Mouse (Mus musculus): ENCODE measurements at regions not wholly inside any gene's neighbourhood (a gene's known extent, or its start where the extent isn't known, plus 50 kb on each side); places are given as distances from the start of the nearest gene placed in this dataset.

GRCm38 (mm10) chr9:71358961-71359360 is 126.8 kb downstream of the Polr2m start:
- no peak for DNase-seq (ENCODE audit: low read depth, low spot score)

- DNase-seq (ENCODE audit: low read depth, low spot score): no peak
Measured at GRCm38 (mm10) chr9:71355721-71356120, 130.0 kb downstream of the Polr2m start.
